Mouse (Mus musculus) hindbrain, embryonic 15.5 days (tissue): ENCODE measurements around the gene Gdf9. TPM values are rescaled to one million over a fixed set of nuclear protein-coding genes. Genes with fewer than 3 reads are reported as not detected.

ENCODE experiments used
- ATAC-seq: fragments of 200-750 bp; cut with Nextera tagmentation; 2 replicates; pipeline ENCODE4 v1.8.0; 2017; ENCODE audit warnings: low read depth, moderate number of reproducible peaks, moderate TSS enrichment; ENCODE audit not compliant: low FRiP score
- H3K27ac ChIP-seq: fragments of 300-500 bp; sonication (generic); replicated peaks from 2 replicates; pipeline ENCODE4 v1.5.1; 2015; ENCODE audit warnings: mild to moderate bottlenecking, inconsistent platforms
- H3K27me3 ChIP-seq: fragments of 300-500 bp; sonication (generic); 2 replicates; pipeline ENCODE4 v1.6.1; 2015; ENCODE audit warnings: control low read depth, inconsistent platforms
- H3K36me3 ChIP-seq: fragments of 300-500 bp; sonication (generic); 2 replicates; pipeline ENCODE4 v1.6.1; 2015; ENCODE audit warnings: control low read depth, inconsistent platforms
- H3K4me1 ChIP-seq: fragments of 300-500 bp; sonication (generic); replicated peaks from 2 replicates; pipeline ENCODE4 v1.6.1; 2015; ENCODE audit warnings: control low read depth, inconsistent platforms
- H3K4me2 ChIP-seq: fragments of 300-500 bp; sonication (generic); 2 replicates; pipeline ENCODE4 v1.6.1; 2015; ENCODE audit warnings: moderate library complexity, mild to moderate bottlenecking, inconsistent platforms
- H3K4me3 ChIP-seq: fragments of 300-500 bp; sonication (generic); 2 replicates; pipeline ENCODE4 v1.5.1; 2015; ENCODE audit warnings: mild to moderate bottlenecking, inconsistent platforms
- H3K9ac ChIP-seq: fragments of 300-500 bp; sonication (generic); 2 replicates; pipeline ENCODE4 v1.6.1; 2015; ENCODE audit warnings: inconsistent platforms
- H3K9me3 ChIP-seq: fragments of 300-500 bp; sonication (generic); 2 replicates; pipeline ENCODE4 v1.6.1; 2016; ENCODE audit warnings: control low read depth, inconsistent platforms
- WGBS: fragments of 180-500 bp; shearing (Covaris S2); methylation state at CpG from one replicate; pipeline ENCODE4 v1.1.7; 2015; 5-methylcytosine and 5-hydroxymethylcytosine counted together
- microRNA-seq: library from miRNA; unstranded; fragments of <30 nt; microRNA quantifications from one replicate; pipeline ENCODE4, GENCODE M21; 2016
- polyA plus RNA-seq: library from polyadenylated mRNA; unstranded; fragments of >200 nt; fragmentation: Nextera tagmentation; extraction: Ambion mirVana; gene quantifications from 2 replicates; pipeline ENCODE4 v1.2.1, GENCODE M21; 2015

Gdf9 gene
- polyA plus RNA-seq, 1 experiment from 2014 or later, result 3.2 TPM

GRCm38 (mm10) chr11:53481088-53481730 lies 50.4 kb downstream of the Gdf9 start:
- peaks cover 68% of the 10 kb centered on the region for H3K27me3 ChIP-seq
- H3K9me3 ChIP-seq, result no peaks in the 10 kb centered on the region
- H3K4me2 ChIP-seq, result no peak overlapping the region
- no peak for ATAC-seq
- peaks cover 19% of the 10 kb centered on the region for H3K4me1 ChIP-seq
- WGBS, result 77% methylated on average over 4 of the region's 4 CpGs
- no peak overlapping the region for H3K27ac ChIP-seq
- H3K4me3 ChIP-seq, result no peak overlapping the region
- no peak overlapping the region for H3K9ac ChIP-seq
- no peaks in the 10 kb centered on the region for H3K36me3 ChIP-seq

GRCm38 (mm10) chr11:53483159-53483891 lies 52.5 kb downstream of the Gdf9 start:
- ATAC-seq, result no peak
- Histone ChIP-seq H3K9me3 (no peaks in the 10 kb centered on the region), H3K27ac (no peak overlapping the region), H3K4me1 (peaks cover 25% of the 10 kb centered on the region), H3K27me3 (peaks cover 64% of the 10 kb centered on the region), H3K9ac (no peak overlapping the region), H3K36me3 (no peaks in the 10 kb centered on the region), H3K4me2 (no peak overlapping the region), H3K4me3 (no peak overlapping the region)
- WGBS, result 85% methylated on average over 9 of the region's 9 CpGs

GRCm38 (mm10) chr11:53485719-53486118 lies 54.9 kb downstream of the Gdf9 start:
- WGBS, result 42% methylated on average over 3 of the region's 3 CpGs
- Histone ChIP-seq H3K36me3 (no peaks in the 10 kb centered on the region), H3K4me3 (no peak overlapping the region), H3K9me3 (no peaks in the 10 kb centered on the region), H3K4me2 (no peak overlapping the region), H3K4me1 (peaks cover 8% of the 10 kb centered on the region), H3K27ac (no peak overlapping the region), H3K9ac (no peak overlapping the region), H3K27me3 (peaks cover 52% of the 10 kb centered on the region)
- ATAC-seq, result no peak

DNA sequence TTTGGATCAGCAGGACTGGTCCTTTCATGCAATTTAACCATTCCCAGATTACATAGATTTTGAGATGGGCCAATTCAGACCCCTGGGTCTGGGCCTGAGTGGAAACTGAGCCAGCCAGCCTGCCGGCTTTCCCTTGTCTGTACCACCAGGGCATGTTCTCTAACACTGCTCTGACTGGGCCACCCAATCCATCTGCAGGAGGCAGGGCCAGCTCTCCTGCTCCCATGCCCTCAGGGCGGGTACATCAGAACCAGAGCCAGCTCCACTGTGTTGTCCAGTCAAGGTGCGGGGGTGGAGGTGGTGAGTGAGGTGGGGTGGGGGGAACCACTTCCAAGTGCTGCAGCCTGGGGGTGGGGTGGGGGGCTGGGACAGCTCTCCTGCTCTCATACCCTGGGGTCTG lies 55.5 kb downstream of the Gdf9 start:
- H3K27me3 ChIP-seq, result peaks cover 46% of the 10 kb centered on the region
- H3K9ac ChIP-seq, result no peak overlapping the region
- H3K4me1 ChIP-seq, result peaks cover 8% of the 10 kb centered on the region
- 67% methylated on average over 3 of the region's 3 CpGs for WGBS
- ATAC-seq, result no peak
- H3K27ac ChIP-seq, result no peak overlapping the region
- no peak overlapping the region for H3K4me3 ChIP-seq
- H3K36me3 ChIP-seq, result no peaks in the 10 kb centered on the region
- H3K9me3 ChIP-seq, result no peaks in the 10 kb centered on the region
- H3K4me2 ChIP-seq, result no peak overlapping the region

DNA sequence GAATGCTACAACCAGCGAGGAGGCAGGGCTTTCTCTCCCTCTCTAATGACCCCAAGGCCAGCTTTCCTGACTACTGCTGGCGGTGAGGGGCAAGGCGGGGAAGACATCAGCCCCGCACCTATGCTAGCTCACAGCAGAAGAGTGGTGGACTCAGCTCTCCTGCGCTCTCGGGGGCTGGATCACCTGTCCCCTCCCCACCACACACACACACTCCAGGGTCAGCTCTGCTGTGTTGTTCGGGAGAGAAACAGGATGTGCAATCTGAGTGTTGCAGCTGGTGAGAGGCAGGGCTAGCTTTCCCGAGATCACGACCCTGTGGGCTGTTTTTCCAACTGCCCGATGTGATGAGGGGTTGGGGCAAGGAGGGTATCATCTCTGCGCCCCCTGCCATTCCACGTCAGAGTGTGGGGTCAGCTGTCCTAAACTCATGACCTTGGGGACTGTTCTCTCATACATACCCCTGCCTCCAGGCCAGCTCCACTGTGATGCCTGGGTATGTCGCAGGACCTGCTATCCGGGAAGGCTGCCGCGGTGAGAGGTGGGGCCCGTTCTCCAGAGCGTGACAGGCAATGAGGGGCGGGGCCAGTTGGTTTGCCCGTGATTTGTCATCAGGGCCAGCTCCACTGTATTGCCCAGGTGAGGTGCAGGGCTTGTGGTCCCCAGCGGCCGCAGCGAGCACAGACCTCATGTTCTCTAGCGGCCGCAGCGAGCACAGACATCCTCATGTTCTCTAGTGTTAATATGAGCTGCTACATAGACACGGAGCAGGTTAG lies 56.2 kb downstream of the Gdf9 start:
- Histone ChIP-seq H3K27ac (no peak overlapping the region), H3K4me3 (peak overlapping the region; percentile 26), H3K36me3 (no peaks in the 10 kb centered on the region), H3K4me2 (peak overlapping the region; percentile 53), H3K27me3 (peaks cover 39% of the 10 kb centered on the region), H3K4me1 (peaks cover 11% of the 10 kb centered on the region), H3K9me3 (no peaks in the 10 kb centered on the region), H3K9ac (0 out of 2 replicates have a peak overlapping the region, but pooled peaks have one; percentile 12)
- WGBS, result 17% methylated on average over 27 of the region's 27 CpGs
- peak; percentile 59 for ATAC-seq

Small RNA genes lying within 50 kb of the gene (microRNA-seq; reads per million reads assigned to microRNA genes)
- gene Mir6920, result not detected

Other genes with a start within 250 kb of the Gdf9 start
- gene Hspa4, start 130.6 kb upstream of the Gdf9 start, polyA plus RNA-seq, result 45.3 and 46.9 TPM in 2 replicates
- gene Zcchc10, start 106.3 kb upstream of the Gdf9 start, polyA plus RNA-seq, result 15.0 and 15.1 TPM in 2 replicates
- gene Aff4, start 80.2 kb upstream of the Gdf9 start, polyA plus RNA-seq, result 43.9 and 63.2 TPM in 2 replicates
- gene Leap2, start 7.9 kb upstream of the Gdf9 start, polyA plus RNA-seq, result 0.52 TPM in 1 of 2 replicates, not detected in the other
- gene Uqcrq, start 192 bp upstream of the Gdf9 start, polyA plus RNA-seq, result 797 and 823 TPM in 2 replicates
- 0.07 TPM in 1 of 2 replicates, not detected in the other for gene Gm10447, start 26.1 kb downstream of the Gdf9 start, polyA plus RNA-seq
- gene Shroom1, start 26.2 kb downstream of the Gdf9 start, polyA plus RNA-seq, result 3.5 TPM in 2 replicates
- gene Gm9837, start 39.5 kb downstream of the Gdf9 start, polyA plus RNA-seq, result not detected in 2 replicates
- 0.38 TPM in 1 of 2 replicates, not detected in the other for gene Gm9945, start 49.1 kb downstream of the Gdf9 start, polyA plus RNA-seq
- 1.3 and 1.6 TPM in 2 replicates for gene Sowaha, start 49.3 kb downstream of the Gdf9 start, polyA plus RNA-seq
- 18.6 and 20.7 TPM in 2 replicates for gene Sept8, start 88.2 kb downstream of the Gdf9 start, polyA plus RNA-seq
- 318 and 324 TPM in 2 replicates for gene Kif3a, start 136.4 kb downstream of the Gdf9 start, polyA plus RNA-seq
- gene Il4, start 187.6 kb downstream of the Gdf9 start, polyA plus RNA-seq, result 3.6 and 5.8 TPM in 2 replicates
- gene Il13, start 203.7 kb downstream of the Gdf9 start, polyA plus RNA-seq, result not detected in 2 replicates